Comparison of ENCODE assay signal across 8 mouse cellular contexts in genomic region chr1:151953563-151953962, GRCm38 (mm10).
DNase-seq lines count a peak whose midpoint lies in the region; ATAC-seq lines count a peak whose summit lies in the region.

No protein-coding gene starts in this region.

- H3K27ac ChIP-seq in stomach, embryonic 14.5 days (ENCODE audit: low read length) = no peak overlapping the region

- no peak overlapping the region for H3K4me2 ChIP-seq in stomach, embryonic 14.5 days (replicated peaks; ENCODE audit: low read depth, low read length)

- DNase-seq in adrenal gland, adult (ENCODE audit: inconsistent age in 2 of 2, low spot score in 1 of 2) = peak; percentile 87 to 91
- peak; percentile 29 for DNase-seq in c-Kit-positive CD71-positive TER-119-negative erythroid progenitor cells, embryonic 14.5 days (ENCODE audit: low read depth)
- DNase-seq in frontal cortex, postnatal 36 days (ENCODE audit: low spot score in 2 of 2) = peak; percentile 65 to 66
- peak; percentile 49 to 52 for DNase-seq in layer of hippocampus, postnatal 36 days
- peak; percentile 42 for DNase-seq in lung, postnatal 36 days
- no peak for DNase-seq in thymus, postnatal 25 days

- peaks cover 15% of the 10 kb centered on the region; the same call in 1 of the 2 replicates for H3K4me1 ChIP-seq in stomach, embryonic 14.5 days (ENCODE audit: control insufficient read depth, insufficient read depth, low read length)

- H3K9me3 ChIP-seq in stomach, embryonic 14.5 days (ENCODE audit: control insufficient read depth, low read depth, low read length) = no peaks in the 10 kb centered on the region

- H3K4me3 ChIP-seq in stomach, embryonic 14.5 days (ENCODE audit: low read depth, low read length) = no peak overlapping the region

- H3K9ac ChIP-seq in stomach, embryonic 14.5 days (replicated peaks; ENCODE audit: low read depth, low read length) = no peak overlapping the region

- peak; percentile 70 to 76 for ATAC-seq in hematopoietic stem cell, adult 5-6 weeks (replicated peaks in 1 of 2; ENCODE audit: insufficient read depth in 1 of 2, low FRiP score in 2 of 2, low TSS enrichment in 1 of 2, low read depth in 1 of 2, poor library complexity in 2 of 2, severe bottlenecking in 2 of 2)
- ATAC-seq in stomach, embryonic 14.5 days (ENCODE audit: insufficient number of reproducible peaks, insufficient read depth, low FRiP score, low read depth) = peak; percentile 14; the same call in 1 of the 2 replicates

- no peaks in the 10 kb centered on the region for H3K27me3 ChIP-seq in stomach, embryonic 14.5 days (ENCODE audit: control insufficient read depth, insufficient read depth, low read length)

- WGBS in stomach, embryonic 14.5 days = 36% methylated on average over 6 of the region's 7 CpGs

- no peaks in the 10 kb centered on the region for H3K36me3 ChIP-seq in stomach, embryonic 14.5 days (ENCODE audit: control insufficient read depth, insufficient read depth, low read length)
